Mouse (Mus musculus) hindbrain, postnatal 0 days (tissue): ENCODE data around the gene Kcnab2. TPM values are rescaled to one million over a fixed set of nuclear protein-coding genes. Genes with fewer than 3 reads are reported as not detected.

Source experiments
- ATAC-seq: fragments of 200-750 bp; cut with Nextera tagmentation; 2 replicates; pipeline ENCODE4 v1.8.0; 2017; ENCODE audit warnings: mild to moderate bottlenecking, moderate TSS enrichment, moderate library complexity
- DNase-seq: peaks from one replicate; pipeline ENCODE4 v3.0.0-alpha.2; 2015; ENCODE audit warnings: low spot score
- H3K27ac ChIP-seq: fragments of 300-500 bp; sonication (generic); 2 replicates; pipeline ENCODE4 v1.5.1; 2014; ENCODE audit warnings: mild to moderate bottlenecking
- H3K27me3 ChIP-seq: fragments of 300-500 bp; sonication (generic); 2 replicates; pipeline ENCODE4 v1.6.1; 2014; ENCODE audit warnings: low read length, mixed read lengths; ENCODE audit not compliant: insufficient read depth
- H3K36me3 ChIP-seq: fragments of 300-500 bp; sonication (generic); 2 replicates; pipeline ENCODE4 v1.6.1; 2014; ENCODE audit warnings: low read length, mixed read lengths; ENCODE audit not compliant: insufficient read depth
- H3K4me1 ChIP-seq: fragments of 300-500 bp; sonication (generic); 2 replicates; pipeline ENCODE4 v1.6.1; 2014; ENCODE audit warnings: antibody characterized with exemption, low read length, mixed read lengths; ENCODE audit not compliant: insufficient read depth
- H3K4me2 ChIP-seq: fragments of 300-500 bp; sonication (generic); 2 replicates; pipeline ENCODE4 v1.6.1; 2014; ENCODE audit warnings: low read depth, mild to moderate bottlenecking, low read length, moderate library complexity, mixed read lengths
- H3K4me3 ChIP-seq: fragments of 300-500 bp; sonication (generic); 2 replicates; pipeline ENCODE4 v1.5.1; 2014; ENCODE audit warnings: low read length
- H3K9ac ChIP-seq: fragments of 300-500 bp; sonication (generic); replicated peaks from 2 replicates; pipeline ENCODE4 v1.6.1; 2014; ENCODE audit warnings: mild to moderate bottlenecking, low read length, moderate library complexity, mixed read lengths
- H3K9me3 ChIP-seq: fragments of 300-500 bp; sonication (generic); 2 replicates; pipeline ENCODE4 v1.6.1; 2016; ENCODE audit warnings: low read length, mixed read lengths
- CTCF ChIP-seq: IDR thresholded peaks from 2 replicates; pipeline ENCODE4 v1.5.1; 2016; ENCODE audit warnings: antibody characterized with exemption, control low read depth, low read depth
- WGBS: fragments of 180-500 bp; shearing (Covaris S2); extraction: QIAGEN DNeasy Blood & Tissue Kit; methylation state at CpG from one replicate; pipeline ENCODE4 v1.1.7; 2014; 5-methylcytosine and 5-hydroxymethylcytosine counted together
- polyA plus RNA-seq: library from polyadenylated mRNA; unstranded; fragments of >200 nt; fragmentation: Nextera tagmentation; extraction: Ambion mirVana; gene quantifications from 2 replicates; pipeline ENCODE4 v1.2.1, GENCODE M21; 2015
- total RNA-seq: library from RNA; depleted of rRNA; stranded (reverse); fragments of >200 nt; gene quantifications from 2 replicates; pipeline ENCODE4 v1.2.3, GENCODE M21; 2014

Gene Kcnab2
- total and polyA plus RNA-seq, 2 experiments from 2014 or later: 33.2 to 55.6 TPM

GRCm38 (mm10) chr4:152405671-152406201 is 71.9 kb downstream of the Kcnab2 start:
- no peak for TF ChIP-seq CTCF

DNA sequence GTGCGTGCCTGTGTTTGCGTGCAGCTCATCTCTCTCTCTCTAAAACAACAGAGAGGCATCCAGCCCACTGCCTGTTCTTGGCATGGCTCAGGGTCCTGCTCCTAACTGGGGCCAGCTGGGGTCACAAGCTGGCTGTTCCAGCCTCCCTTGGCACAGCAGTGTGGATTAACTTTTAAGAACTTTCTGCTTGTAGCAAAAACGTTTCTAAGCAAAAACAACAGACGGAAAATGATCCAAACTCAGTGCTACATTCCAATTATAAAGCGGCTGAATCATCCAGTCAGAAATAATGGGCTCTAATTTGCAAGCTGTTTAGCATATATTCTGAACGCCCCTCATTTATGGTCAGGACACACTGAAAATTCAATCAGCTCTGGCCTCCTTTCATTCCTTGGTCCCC is 72.5 kb downstream of the Kcnab2 start:
- Histone ChIP-seq H3K4me2 (no peak overlapping the region), H3K36me3 (no peaks in the 10 kb centered on the region; the same call in 1 of the 2 replicates), H3K9ac (no peak overlapping the region), H3K4me3 (no peak overlapping the region), H3K27me3 (no peaks in the 10 kb centered on the region), H3K9me3 (no peaks in the 10 kb centered on the region), H3K27ac (peak overlapping the region; percentile 51; the same call in 1 of the 2 replicates), H3K4me1 (0 out of 2 replicates have a peak, but pooled peaks cover 8% of the 10 kb centered on the region)
- peak; percentile 30 for DNase-seq
- no peak for TF ChIP-seq CTCF
- ATAC-seq: no peak
- 37% methylated on average over 6 of the region's 6 CpGs for WGBS

More at GRCm38 (mm10) chr4:152405671-152406201, 71.9 kb downstream of the Kcnab2 start:
- no peak overlapping the region for H3K9ac ChIP-seq
- H3K9me3 ChIP-seq: no peaks in the 10 kb centered on the region
- peak; percentile 11; the same call in 1 of the 2 replicates for ATAC-seq
- WGBS: 44% methylated on average over 7 of the region's 7 CpGs
- H3K27me3 ChIP-seq: no peaks in the 10 kb centered on the region
- H3K36me3 ChIP-seq: no peaks in the 10 kb centered on the region; the same call in 1 of the 2 replicates
- DNase-seq: peak; percentile 57
- H3K4me2 ChIP-seq: no peak overlapping the region
- peak overlapping the region; percentile 51 for H3K27ac ChIP-seq
- H3K4me3 ChIP-seq: no peak overlapping the region
- 0 out of 2 replicates have a peak, but pooled peaks cover 8% of the 10 kb centered on the region for H3K4me1 ChIP-seq

DNA sequence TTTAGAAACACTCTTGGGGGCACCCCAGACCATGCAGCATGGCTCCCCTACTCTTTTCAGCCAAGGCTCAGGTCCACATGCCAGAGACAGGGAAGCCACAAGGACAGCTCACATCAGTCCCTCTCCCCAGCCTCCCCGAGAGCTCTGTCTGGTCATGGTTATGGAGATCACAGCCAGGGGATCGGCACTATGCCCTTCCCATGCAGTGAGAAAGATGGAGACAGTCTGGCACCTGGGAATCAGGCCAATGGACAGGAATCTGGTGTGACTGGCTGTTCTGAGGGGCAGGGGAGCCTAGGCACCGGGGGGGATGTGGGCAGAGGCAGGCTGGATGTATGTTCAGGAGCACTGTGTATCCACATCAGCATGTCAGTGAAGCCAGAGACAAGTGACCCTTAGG is 78.7 kb downstream of the Kcnab2 start:
- H3K9me3 ChIP-seq: no peaks in the 10 kb centered on the region
- ATAC-seq (no peak), DNase-seq (peak; percentile 58)
- no peak for TF ChIP-seq CTCF
- no peak overlapping the region for H3K27ac ChIP-seq
- H3K4me3 ChIP-seq: no peak overlapping the region
- no peaks in the 10 kb centered on the region for H3K4me1 ChIP-seq
- H3K9ac ChIP-seq: no peak overlapping the region
- no peak overlapping the region for H3K4me2 ChIP-seq
- H3K27me3 ChIP-seq: no peaks in the 10 kb centered on the region
- H3K36me3 ChIP-seq: no peaks in the 10 kb centered on the region; the same call in 1 of the 2 replicates
- 38% methylated on average over 3 of the region's 3 CpGs for WGBS

DNA sequence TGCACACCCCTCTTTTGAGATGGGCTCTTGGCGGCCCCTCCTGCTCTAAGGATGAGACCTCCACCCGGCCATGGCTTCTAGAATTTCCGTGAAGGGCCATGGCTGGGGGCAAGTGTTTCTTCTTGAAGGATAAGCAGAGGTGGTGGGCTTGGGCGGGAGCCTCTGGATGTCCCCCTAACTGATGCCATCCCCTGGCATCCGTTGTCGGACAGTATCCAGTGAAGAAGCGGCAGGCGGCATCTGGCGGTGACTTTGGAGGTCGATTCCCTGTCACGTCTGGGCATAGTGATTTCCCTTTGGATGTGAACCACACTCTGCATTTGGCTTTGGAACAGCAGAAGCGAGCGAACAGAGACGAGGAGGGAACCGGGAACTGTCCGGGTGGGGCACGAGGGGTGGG is 85.0 kb downstream of the Kcnab2 start:
- WGBS: 70% methylated on average over 17 of the region's 17 CpGs
- no peaks in the 10 kb centered on the region for H3K9me3 ChIP-seq
- H3K27ac ChIP-seq: no peak overlapping the region
- H3K9ac ChIP-seq: no peak overlapping the region
- H3K27me3 ChIP-seq: no peaks in the 10 kb centered on the region
- no peaks in the 10 kb centered on the region for H3K36me3 ChIP-seq
- H3K4me1 ChIP-seq: no peaks in the 10 kb centered on the region
- no peak for TF ChIP-seq CTCF
- no peak overlapping the region for H3K4me2 ChIP-seq
- DNase-seq: no peak
- no peak overlapping the region for H3K4me3 ChIP-seq
- ATAC-seq: no peak

- WGBS: 53% methylated on average over 5 of the region's 5 CpGs
- peak; percentile 50 for DNase-seq
Measured at GRCm38 (mm10) chr4:152392192-152392591, 85.5 kb downstream of the Kcnab2 start.

DNA sequence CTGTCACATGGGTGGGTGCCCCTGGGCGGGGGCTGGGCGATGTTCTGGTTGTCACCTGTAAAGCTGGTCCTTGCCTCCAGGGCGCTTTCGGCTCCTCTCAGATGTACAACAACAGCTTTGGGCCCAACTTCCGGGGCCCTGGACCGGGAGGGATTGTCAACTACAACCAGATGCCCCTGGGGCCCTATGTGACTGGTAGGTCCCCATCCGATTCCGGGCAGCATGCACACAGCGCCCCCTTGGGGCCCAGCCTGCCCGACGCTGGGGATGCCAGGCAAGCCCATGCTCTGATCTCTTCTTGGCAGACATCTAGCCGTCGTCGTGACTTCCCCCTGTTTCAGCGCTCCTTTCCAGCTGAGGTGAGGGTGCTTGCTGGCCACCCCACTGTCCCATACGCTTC is 92.0 kb downstream of the Kcnab2 start:
- 60% methylated on average over 16 of the region's 16 CpGs for WGBS
- Histone ChIP-seq H3K36me3 (peaks cover 12% of the 10 kb centered on the region; the same call in 1 of the 2 replicates), H3K9me3 (no peaks in the 10 kb centered on the region)

More at GRCm38 (mm10) chr4:152392192-152392591, 85.5 kb downstream of the Kcnab2 start:
- Histone ChIP-seq H3K36me3 (no peaks in the 10 kb centered on the region), H3K9me3 (no peaks in the 10 kb centered on the region), H3K27ac (no peak overlapping the region), H3K4me3 (no peak overlapping the region), H3K27me3 (no peaks in the 10 kb centered on the region), H3K9ac (no peak overlapping the region), H3K4me2 (no peak overlapping the region), H3K4me1 (no peaks in the 10 kb centered on the region)
- 0 out of 2 replicates have a peak, but pooled peaks have one; percentile 6 for ATAC-seq
- peak; percentile 26 for TF ChIP-seq CTCF

More for the DNA sequence above, 92.0 kb downstream of the Kcnab2 start:
- Histone ChIP-seq H3K4me2 (no peak overlapping the region), H3K4me3 (no peak overlapping the region), H3K4me1 (no peaks in the 10 kb centered on the region), H3K27ac (no peak overlapping the region), H3K9ac (no peak overlapping the region), H3K27me3 (no peaks in the 10 kb centered on the region)
- DNase-seq (peak; percentile 30), ATAC-seq (no peak)
- TF ChIP-seq CTCF: peak; percentile 60
